Mouse (Mus musculus) heart, embryonic 13.5 days (tissue): ENCODE data around the gene Gm39653. TPM values are rescaled to one million over a fixed set of nuclear protein-coding genes. Genes with fewer than 3 reads are reported as not detected.
A peak's percentile ranks its signal among the peaks of the same experiment; 100 is the strongest.
"Not testable (repeated sequence)": the region's sequence is repeated elsewhere in the genome, so short reads cannot be mapped to it uniquely, and the experiment has no call there.

Experiments used
- ATAC-seq: fragments of 200-750 bp; cut with Nextera tagmentation; 2 replicates; pipeline ENCODE4 v1.8.0; 2017; ENCODE audit warnings: moderate TSS enrichment; ENCODE audit not compliant: insufficient number of reproducible peaks, low FRiP score, low TSS enrichment; ENCODE audit errors: extremely low read depth
- H3K27ac ChIP-seq: fragments of 300-500 bp; sonication (generic); replicated peaks from 2 replicates; pipeline ENCODE4 v1.5.1; 2015; ENCODE audit warnings: moderate library complexity, mild to moderate bottlenecking, inconsistent platforms
- H3K27me3 ChIP-seq: fragments of 300-500 bp; sonication (generic); replicated peaks from 2 replicates; pipeline ENCODE4 v1.6.1; 2015; ENCODE audit warnings: mild to moderate bottlenecking, inconsistent platforms
- H3K36me3 ChIP-seq: fragments of 300-500 bp; sonication (generic); 2 replicates; pipeline ENCODE4 v1.6.1; 2015; ENCODE audit warnings: mild to moderate bottlenecking, inconsistent platforms
- H3K4me1 ChIP-seq: fragments of 300-500 bp; sonication (generic); 2 replicates; pipeline ENCODE4 v1.6.1; 2015; ENCODE audit warnings: inconsistent platforms
- H3K4me2 ChIP-seq: fragments of 300-500 bp; sonication (generic); 2 replicates; pipeline ENCODE4 v1.6.1; 2015; ENCODE audit warnings: inconsistent platforms, mild to moderate bottlenecking, moderate library complexity
- H3K4me3 ChIP-seq: fragments of 300-500 bp; sonication (generic); 2 replicates; pipeline ENCODE4 v1.5.1; 2015; ENCODE audit warnings: moderate library complexity, mild to moderate bottlenecking, inconsistent platforms
- H3K9ac ChIP-seq: fragments of 300-500 bp; sonication (generic); 2 replicates; pipeline ENCODE4 v1.6.1; 2015; ENCODE audit warnings: inconsistent platforms, mild to moderate bottlenecking, moderate library complexity
- H3K9me3 ChIP-seq: fragments of 300-500 bp; sonication (generic); 2 replicates; pipeline ENCODE4 v1.6.1; 2016; ENCODE audit warnings: inconsistent platforms
- whole genome bisulfite sequencing: fragments of 180-500 bp; shearing (Covaris S2); methylation state at CpG from one replicate; pipeline ENCODE4 v1.1.7; 2015; ENCODE audit warnings: mixed read lengths; 5-methylcytosine and 5-hydroxymethylcytosine counted together
- polyA plus RNA-seq: library from polyadenylated mRNA; unstranded; fragments of >200 nt; fragmentation: Nextera tagmentation; extraction: Ambion mirVana; gene quantifications from 2 replicates; pipeline ENCODE4 v1.2.1, GENCODE M21; 2015

Gm39653 gene
- polyA plus RNA-seq, 1 experiment from 2014 or later, result not detected

DNA sequence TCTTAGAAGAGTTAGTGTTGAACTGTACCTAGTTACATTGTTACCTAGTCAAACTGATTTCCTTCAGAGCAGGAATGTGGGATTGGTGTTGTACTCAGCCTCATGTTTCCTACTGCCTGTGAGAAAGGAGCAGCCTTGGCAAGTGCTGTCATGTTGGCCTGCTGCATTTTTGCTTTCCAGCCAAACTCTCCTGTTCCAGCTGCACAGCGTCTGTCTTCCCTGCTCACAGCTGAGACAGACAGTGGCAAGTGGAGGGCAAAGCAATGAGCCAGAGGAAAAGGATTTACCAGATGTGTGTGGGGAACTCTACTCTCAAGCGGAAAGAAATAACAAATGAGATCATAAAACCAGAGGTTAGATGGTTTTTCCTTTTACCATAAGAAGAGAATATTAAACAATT lies 12.4 kb downstream of the Gm39653 start:
- H3K4me1 ChIP-seq, result no peaks in the 10 kb centered on the region
- H3K4me2 ChIP-seq, result no peak overlapping the region
- H3K9me3 ChIP-seq, result peaks cover 10% of the 10 kb centered on the region
- no peak overlapping the region for H3K4me3 ChIP-seq
- 47% methylated on average over 2 of the region's 2 CpGs for WGBS
- no peaks in the 10 kb centered on the region for H3K36me3 ChIP-seq
- H3K27ac ChIP-seq, result no peak overlapping the region
- H3K9ac ChIP-seq, result no peak overlapping the region
- ATAC-seq, result no peak
- H3K27me3 ChIP-seq, result no peaks in the 10 kb centered on the region

GRCm38 (mm10) chr1:63630390-63630789 lies 14.6 kb downstream of the Gm39653 start:
- H3K4me2 ChIP-seq, H3K4me1 ChIP-seq, H3K9ac ChIP-seq, H3K27ac ChIP-seq, H3K36me3 ChIP-seq, H3K4me3 ChIP-seq, H3K27me3 ChIP-seq, ATAC-seq, H3K9me3 ChIP-seq: not testable (repeated sequence)

DNA sequence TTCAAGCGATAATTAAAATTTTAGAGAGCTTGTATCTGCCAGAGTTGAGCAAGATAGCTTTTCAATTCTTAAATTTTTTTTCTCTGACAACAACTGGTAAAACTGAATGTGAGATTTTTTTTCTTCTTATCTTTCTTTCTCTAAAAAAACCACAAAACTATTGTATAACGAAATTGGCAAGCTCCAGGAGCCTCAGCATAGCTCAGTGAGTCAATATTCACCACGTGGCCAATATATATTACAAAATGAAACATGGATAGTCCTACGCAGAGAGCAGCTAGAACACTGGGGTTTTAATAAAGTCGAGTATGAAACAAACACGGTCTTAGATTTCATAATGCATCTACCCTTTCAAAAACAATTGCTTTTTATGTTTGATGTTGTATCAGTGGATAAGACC lies 24.2 kb downstream of the Gm39653 start:
- no peak overlapping the region for H3K4me3 ChIP-seq
- H3K9ac ChIP-seq, result no peak overlapping the region
- no peak overlapping the region for H3K4me2 ChIP-seq
- no peak overlapping the region for H3K27ac ChIP-seq
- H3K27me3 ChIP-seq, result no peaks in the 10 kb centered on the region
- H3K9me3 ChIP-seq, result no peaks in the 10 kb centered on the region
- no peak for ATAC-seq
- no peaks in the 10 kb centered on the region for H3K4me1 ChIP-seq
- WGBS, result 67% methylated on average over 6 of the region's 6 CpGs
- no peaks in the 10 kb centered on the region for H3K36me3 ChIP-seq

DNA sequence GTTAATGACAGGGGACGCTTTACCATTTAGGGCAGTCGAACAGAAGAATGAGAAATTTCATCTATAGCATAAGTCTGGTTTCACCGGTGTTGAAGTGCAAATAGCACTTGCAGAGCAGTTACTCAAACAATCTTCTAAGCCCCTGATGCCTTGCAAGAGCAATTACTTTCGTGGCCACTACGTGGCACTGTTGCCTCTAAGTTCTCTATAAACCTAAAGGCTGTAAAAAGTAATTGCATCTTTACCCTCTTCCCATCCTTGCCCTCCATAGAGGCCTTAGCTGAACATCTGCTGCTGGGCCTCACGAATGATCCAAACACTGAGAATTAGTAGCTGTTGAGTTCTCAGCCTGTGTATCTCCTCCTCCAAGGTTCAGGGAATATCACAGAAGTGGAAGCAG lies 42.2 kb downstream of the Gm39653 start:
- H3K4me3 ChIP-seq, result no peak overlapping the region
- H3K27ac ChIP-seq, result no peak overlapping the region
- no peaks in the 10 kb centered on the region for H3K4me1 ChIP-seq
- no peak overlapping the region for H3K4me2 ChIP-seq
- no peaks in the 10 kb centered on the region for H3K9me3 ChIP-seq
- no peak for ATAC-seq
- H3K27me3 ChIP-seq, result peaks cover 17% of the 10 kb centered on the region; the same call in 1 of the 2 replicates
- no peaks in the 10 kb centered on the region for H3K36me3 ChIP-seq
- 15% methylated on average over 6 of the region's 6 CpGs for WGBS
- H3K9ac ChIP-seq, result no peak overlapping the region

GRCm38 (mm10) chr1:63659591-63659990 lies 43.8 kb downstream of the Gm39653 start:
- no peaks in the 10 kb centered on the region for H3K36me3 ChIP-seq
- WGBS, result 1% methylated on average over 7 of the region's 7 CpGs

DNA sequence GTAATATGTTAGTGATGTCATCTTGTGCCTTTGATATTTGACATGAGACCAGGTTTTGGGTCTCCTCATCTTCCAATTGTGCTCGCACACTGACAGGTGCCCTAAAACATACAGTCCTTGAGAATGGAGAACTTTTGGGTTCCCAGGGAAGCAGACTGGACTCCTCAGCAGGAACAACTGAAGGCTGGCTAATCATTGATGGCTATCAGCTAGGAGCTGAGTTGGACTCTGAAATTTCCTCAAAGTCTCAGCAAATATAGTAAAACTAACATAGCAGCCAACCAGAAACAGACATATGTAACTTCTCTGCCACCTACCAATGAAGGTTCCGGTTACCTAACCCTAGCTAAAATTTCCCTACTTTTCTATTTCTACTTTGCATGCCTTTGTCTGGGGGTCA lies 50.3 kb downstream of the Gm39653 start:
- 80% methylated on average over 2 of the region's 2 CpGs for WGBS
- Histone ChIP-seq H3K9ac (no peak overlapping the region), H3K4me1 (peaks cover 5% of the 10 kb centered on the region), H3K4me2 (no peak overlapping the region), H3K27me3 (peaks cover 29% of the 10 kb centered on the region), H3K9me3 (no peaks in the 10 kb centered on the region), H3K27ac (no peak overlapping the region), H3K36me3 (no peaks in the 10 kb centered on the region), H3K4me3 (no peak overlapping the region)
- no peak for ATAC-seq

More at GRCm38 (mm10) chr1:63659591-63659990, 43.8 kb downstream of the Gm39653 start:
- no peak overlapping the region for H3K27ac ChIP-seq
- H3K4me2 ChIP-seq, result no peak overlapping the region
- no peak overlapping the region for H3K9ac ChIP-seq
- no peak overlapping the region for H3K4me3 ChIP-seq
- peaks cover 17% of the 10 kb centered on the region; the same call in 1 of the 2 replicates for H3K27me3 ChIP-seq
- ATAC-seq, result no peak
- no peaks in the 10 kb centered on the region for H3K4me1 ChIP-seq
- no peaks in the 10 kb centered on the region for H3K9me3 ChIP-seq

DNA sequence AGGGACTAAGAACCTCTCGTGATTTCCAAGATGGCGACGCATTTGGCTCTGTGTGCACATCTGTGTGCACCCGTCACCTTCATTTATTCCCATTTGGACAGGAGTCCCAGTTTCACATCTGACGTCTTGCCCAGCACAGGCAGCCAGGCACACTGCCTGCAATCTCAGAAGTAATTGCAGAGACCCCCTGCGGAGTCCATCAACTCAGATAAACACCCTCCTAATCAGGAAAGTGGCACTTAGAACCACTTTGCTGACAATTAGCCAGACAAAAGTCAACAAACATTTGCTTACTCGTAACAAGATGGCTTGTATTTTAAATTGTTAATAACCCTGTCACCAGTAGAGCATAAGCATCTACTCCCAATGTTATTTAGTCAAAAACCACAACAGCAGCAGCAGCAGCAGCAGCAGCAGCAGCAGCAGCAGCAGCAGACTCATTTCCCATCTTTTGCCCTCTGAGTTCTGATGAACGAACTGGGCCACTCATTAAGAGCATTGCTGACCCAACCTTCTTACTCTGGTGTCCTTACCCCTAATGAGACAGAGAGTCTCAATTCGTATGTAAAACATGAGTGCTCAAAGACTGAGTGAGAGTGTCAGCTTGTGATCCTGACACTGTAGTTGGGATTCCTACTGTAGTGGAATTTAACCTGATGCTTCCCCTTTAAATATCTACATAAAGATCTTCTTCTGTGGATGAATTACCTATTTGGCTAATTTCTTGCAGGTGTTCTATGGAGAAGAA lies 51.6 kb downstream of the Gm39653 start:
- Histone ChIP-seq H3K36me3 (no peaks in the 10 kb centered on the region), H3K4me3 (no peak overlapping the region), H3K9me3 (no peaks in the 10 kb centered on the region), H3K4me1 (peaks cover 5% of the 10 kb centered on the region), H3K27ac (no peak overlapping the region), H3K27me3 (peaks cover 21% of the 10 kb centered on the region), H3K4me2 (no peak overlapping the region), H3K9ac (no peak overlapping the region)
- 25% methylated on average over 9 of the region's 9 CpGs for WGBS
- no peak for ATAC-seq

- Histone ChIP-seq H3K27ac (no peak overlapping the region), H3K4me3 (no peak overlapping the region)
Observed at GRCm38 (mm10) chr1:63667949-63668851, 52.4 kb downstream of the Gm39653 start.

DNA sequence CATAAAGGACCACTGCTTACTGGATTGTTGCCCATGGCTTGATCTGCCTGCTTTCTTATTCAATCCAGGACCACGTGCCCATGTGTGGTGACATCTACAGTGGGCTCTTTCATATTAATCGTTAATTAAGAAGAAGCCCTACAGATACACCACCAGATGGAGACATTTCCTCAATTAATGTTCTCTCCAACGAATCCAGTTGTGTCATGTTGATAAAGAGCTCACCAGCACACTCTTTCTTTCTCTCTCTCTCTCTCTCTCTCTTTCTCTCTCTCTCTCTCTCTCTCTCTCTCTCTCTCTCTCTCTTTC lies 53.0 kb downstream of the Gm39653 start:
- no peaks in the 10 kb centered on the region for H3K9me3 ChIP-seq
- peak overlapping the region; percentile 44 for H3K4me2 ChIP-seq
- no peak for ATAC-seq
- H3K27me3 ChIP-seq, result peaks cover 21% of the 10 kb centered on the region
- no peaks in the 10 kb centered on the region for H3K36me3 ChIP-seq
- WGBS, result 8% methylated on average over 3 of the region's 3 CpGs
- no peak overlapping the region for H3K27ac ChIP-seq
- peaks cover 5% of the 10 kb centered on the region for H3K4me1 ChIP-seq
- H3K9ac ChIP-seq, result 0 out of 2 replicates have a peak overlapping the region, but pooled peaks have one; percentile 42
- H3K4me3 ChIP-seq, result no peak overlapping the region

More at GRCm38 (mm10) chr1:63667949-63668851, 52.4 kb downstream of the Gm39653 start:
- Histone ChIP-seq H3K9me3 (no peaks in the 10 kb centered on the region), H3K9ac (0 out of 2 replicates have a peak overlapping the region, but pooled peaks have one; percentile 42), H3K4me1 (peaks cover 5% of the 10 kb centered on the region), H3K27me3 (peaks cover 21% of the 10 kb centered on the region), H3K36me3 (no peaks in the 10 kb centered on the region), H3K4me2 (peak overlapping the region; percentile 44)
- WGBS, result 20% methylated on average over 13 of the region's 13 CpGs
- ATAC-seq, result no peak
